Mouse (Mus musculus) liver, postnatal 0 days (tissue): Measurements from ENCODE around the gene Serpina9.

Experiments used
- CTCF ChIP-seq: sonication (generic); IDR thresholded peaks from 2 replicates; pipeline ENCODE4 v1.5.1; 2016; ENCODE audit warnings: antibody characterized with exemption, low read depth
- EP300 ChIP-seq: IDR thresholded peaks from 2 replicates; pipeline ENCODE4 v1.6.1; 2016; ENCODE audit warnings: antibody characterized with exemption, low read depth, mild to moderate bottlenecking

- TF ChIP-seq CTCF = no peak
- no peak for TF ChIP-seq EP300
Measured at GRCm38 (mm10) chr12:103996513-103996912, 17.0 kb downstream of the Serpina9 start.
